Mouse (Mus musculus) splenic B cell, adult 2 months (primary cell): ENCODE data around the gene Por.

Source experiments
- DNase-seq: peaks from one replicate; pipeline ENCODE4 v3.0.0-alpha.2; 2011; ENCODE audit warnings: low read depth, low spot score
- H3K27me3 ChIP-seq: 2 replicates; pipeline ENCODE4 v1.6.1; 2012; ENCODE audit warnings: mild to moderate bottlenecking, low read length, moderate library complexity, mixed read lengths; ENCODE audit not compliant: control insufficient read depth, poor library complexity, insufficient read depth, severe bottlenecking
- H3K36me3 ChIP-seq: 2 replicates; pipeline ENCODE4 v1.6.1; 2012; ENCODE audit warnings: mild to moderate bottlenecking, low read length, moderate library complexity, mixed read lengths; ENCODE audit not compliant: control insufficient read depth, poor library complexity, insufficient read depth, severe bottlenecking

Gene Por

DNA sequence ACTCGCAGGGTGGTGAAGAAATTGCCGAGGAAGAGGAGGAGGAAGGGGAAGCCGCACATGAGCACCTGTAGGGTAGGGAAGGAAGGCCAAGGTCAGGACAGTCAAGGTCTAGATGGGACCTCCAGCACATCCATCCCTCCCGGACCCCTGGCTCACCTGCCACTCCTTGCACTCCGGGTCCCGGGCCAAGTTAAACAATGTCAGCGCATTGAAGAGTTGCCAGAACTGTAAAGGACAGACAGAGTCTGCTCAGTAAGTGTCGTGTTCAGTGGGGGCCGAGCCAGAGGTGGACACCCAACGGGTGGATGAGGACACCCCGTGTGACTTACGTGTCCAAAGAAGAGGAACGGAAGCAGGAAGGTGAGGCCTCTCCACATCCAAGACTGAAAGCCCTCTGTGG is 65.9 kb downstream of the Por start:
- H3K27me3 ChIP-seq, result no peaks in the 10 kb centered on the region
- H3K36me3 ChIP-seq, result peaks cover 3% of the 10 kb centered on the region

DNA sequence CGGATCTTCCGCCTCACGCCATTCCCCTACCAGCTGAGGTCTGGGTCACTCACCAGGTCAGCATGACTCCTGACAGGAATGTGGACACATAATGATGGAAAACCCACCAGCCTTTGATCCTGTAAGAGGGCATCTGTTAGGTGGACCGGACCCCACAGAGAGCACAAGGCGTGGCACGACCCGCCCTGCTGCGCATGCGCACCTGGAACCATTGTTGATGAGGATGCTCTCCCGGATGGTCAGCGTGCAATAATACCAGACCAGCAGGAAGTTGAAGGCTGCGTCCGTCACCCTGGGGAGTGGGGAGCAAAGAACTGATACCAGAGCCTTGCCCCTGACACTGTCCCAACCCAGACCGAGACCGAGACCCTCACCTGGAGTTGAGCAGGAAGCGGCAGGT is 66.7 kb downstream of the Por start:
- no peak for DNase-seq
- no peaks in the 10 kb centered on the region for H3K27me3 ChIP-seq
- H3K36me3 ChIP-seq, result peaks cover 2% of the 10 kb centered on the region

More for the DNA sequence above, 65.9 kb downstream of the Por start:
- no peak for DNase-seq

DNA sequence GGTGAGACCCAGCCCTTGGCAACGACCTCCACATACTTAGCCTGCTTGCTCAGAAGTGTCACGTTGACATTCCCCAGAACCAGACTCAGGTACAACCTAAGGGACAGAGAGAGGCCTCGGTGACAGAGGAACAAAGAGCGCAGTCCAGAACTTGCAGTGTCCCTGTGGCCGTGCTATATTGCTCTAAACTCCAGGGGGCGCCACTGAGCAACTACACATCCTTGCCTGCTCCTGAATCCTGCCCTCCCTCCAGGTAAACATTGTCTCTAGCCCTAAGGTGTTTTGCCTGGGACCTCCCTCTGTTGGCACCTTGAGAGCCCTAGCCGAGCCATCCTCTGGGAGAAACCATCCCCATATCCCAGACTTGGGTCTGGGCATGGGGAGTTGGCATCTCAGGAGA is 67.3 kb downstream of the Por start:
- no peaks in the 10 kb centered on the region for H3K27me3 ChIP-seq
- peak; percentile 50 for DNase-seq
- peaks cover 2% of the 10 kb centered on the region for H3K36me3 ChIP-seq

DNA sequence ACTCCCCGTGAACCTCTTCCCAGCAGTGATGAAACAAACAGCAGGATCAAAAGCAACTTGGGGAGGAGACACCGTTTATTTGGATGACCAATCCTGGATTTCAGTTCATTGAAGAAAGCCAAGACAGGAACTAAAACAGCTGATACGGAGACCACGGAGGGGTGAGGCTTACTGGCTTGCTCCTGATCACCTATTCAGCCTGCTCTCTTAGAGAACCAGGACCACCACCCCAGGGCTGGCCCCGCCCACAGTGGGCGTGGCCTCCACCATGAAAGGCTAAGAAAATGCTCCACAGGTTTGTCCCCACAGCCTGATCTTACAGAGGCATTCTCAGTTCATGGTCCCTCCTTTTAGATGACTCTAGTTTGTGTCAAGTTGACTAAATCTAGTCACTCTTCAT is 68.4 kb downstream of the Por start:
- no peaks in the 10 kb centered on the region for H3K27me3 ChIP-seq
- no peaks in the 10 kb centered on the region; the same call in none of the 2 replicates for H3K36me3 ChIP-seq
- no peak for DNase-seq

DNA sequence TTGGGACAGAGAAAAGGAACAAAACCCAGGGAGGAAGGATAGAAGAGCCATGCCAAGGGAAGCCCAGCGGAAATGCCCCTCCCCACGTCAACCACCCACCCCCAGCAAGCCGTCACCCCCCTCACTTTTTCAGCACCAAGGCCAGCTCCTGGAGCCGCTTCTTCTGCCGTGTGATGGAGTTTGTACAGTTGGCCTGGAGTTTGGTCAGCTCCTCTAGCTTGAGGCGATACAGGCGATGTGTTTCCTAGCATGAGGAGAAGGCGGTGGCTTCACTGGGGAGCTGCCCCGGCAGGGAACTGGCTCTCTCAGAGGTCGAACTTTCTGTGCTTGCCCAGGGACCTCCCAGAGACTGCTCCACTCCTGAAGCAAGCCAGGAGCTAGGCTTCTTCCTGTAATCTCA is 72.3 kb downstream of the Por start:
- no peaks in the 10 kb centered on the region for H3K27me3 ChIP-seq
- DNase-seq, result peak; percentile 8
- no peaks in the 10 kb centered on the region for H3K36me3 ChIP-seq

DNA sequence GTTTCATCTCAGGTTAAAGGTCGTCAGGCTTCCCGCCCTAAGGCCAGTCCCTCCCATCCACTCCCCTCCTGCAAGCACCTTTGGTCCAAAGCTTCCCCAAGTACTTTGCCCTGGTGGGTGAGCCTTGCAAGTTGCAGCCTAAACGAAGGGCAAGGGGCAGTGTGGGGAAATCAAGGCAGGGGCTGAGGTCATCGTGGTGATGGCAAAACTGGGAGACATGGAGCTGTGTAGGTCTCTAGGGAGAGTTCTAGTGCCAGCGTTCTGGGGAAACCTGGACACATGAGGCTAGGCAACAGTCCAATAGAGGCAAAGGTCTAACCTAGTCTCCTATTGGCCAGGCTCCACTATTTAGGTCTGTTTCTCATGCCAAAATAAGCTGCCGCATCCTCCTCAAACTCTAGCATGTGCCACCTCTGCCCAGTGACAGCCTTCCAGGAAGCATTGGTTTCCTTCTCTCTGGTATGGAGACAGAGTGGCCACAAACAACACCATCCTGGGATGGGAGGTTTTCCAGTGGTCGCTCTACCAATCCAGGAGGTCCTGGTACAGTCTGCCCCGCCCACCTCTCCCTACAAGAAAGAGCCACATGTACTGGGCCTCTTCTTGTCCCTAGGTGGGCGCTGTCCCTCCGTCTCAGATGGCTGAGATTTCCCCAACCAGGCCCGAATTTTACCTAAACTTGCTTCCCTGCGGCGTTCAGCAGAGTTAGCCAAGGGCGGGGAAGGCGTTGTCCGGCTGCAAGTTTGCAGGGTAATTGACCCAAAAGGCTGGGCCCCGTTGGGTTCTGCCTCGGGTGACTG is 73.3 kb downstream of the Por start:
- H3K27me3 ChIP-seq, result no peaks in the 10 kb centered on the region
- DNase-seq, result no peak
- H3K36me3 ChIP-seq, result no peaks in the 10 kb centered on the region

DNA sequence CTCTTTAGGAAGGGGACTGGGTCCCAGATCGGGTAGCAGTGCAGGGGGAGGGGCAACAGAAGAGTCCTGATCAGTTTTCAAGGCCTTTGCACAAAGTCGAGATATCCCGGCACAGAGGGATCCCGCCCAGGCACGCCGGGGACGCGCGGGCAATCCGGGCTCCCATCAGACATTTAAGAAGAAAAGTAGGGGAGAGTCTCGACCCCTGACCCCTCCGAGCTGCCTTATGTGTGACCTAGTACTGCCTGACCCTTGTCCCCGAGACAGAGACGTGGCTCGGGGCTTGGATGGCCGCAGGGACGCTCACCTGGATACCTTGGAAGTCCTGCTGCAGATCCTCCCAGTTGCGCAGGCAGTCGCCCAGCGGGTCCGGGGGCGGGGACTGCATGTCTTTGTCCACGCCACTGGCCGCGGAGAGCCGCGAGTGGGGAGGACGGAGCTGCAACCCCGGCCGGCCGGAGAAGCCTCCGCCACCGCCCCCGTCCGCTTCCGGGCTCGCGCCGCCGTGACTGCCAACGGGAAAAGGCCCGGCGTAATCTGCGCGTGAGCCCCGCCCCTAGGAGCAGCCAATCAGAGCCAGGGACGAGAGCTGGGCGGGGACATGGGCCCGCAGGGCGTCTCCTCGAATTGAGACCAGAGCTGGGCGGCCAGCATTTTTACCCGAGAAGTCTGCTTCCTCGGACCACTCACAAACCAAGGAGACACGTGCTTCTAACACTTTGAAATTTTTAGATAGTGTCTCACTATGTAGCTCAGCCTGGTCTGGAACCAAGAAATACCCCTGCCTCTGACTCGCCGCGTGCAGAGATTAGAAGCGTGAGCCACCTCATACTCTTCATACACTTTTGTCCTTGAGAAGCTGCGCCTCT is 74.1 kb downstream of the Por start, which contains the start of gene Tmem120a:
Tmem120a (minus strand) TSS at position 708 of the 869 bp plus-strand sequence.
- peak; percentile 90 for DNase-seq
- H3K36me3 ChIP-seq, result no peaks in the 10 kb centered on the region
- H3K27me3 ChIP-seq, result no peaks in the 10 kb centered on the region

DNA sequence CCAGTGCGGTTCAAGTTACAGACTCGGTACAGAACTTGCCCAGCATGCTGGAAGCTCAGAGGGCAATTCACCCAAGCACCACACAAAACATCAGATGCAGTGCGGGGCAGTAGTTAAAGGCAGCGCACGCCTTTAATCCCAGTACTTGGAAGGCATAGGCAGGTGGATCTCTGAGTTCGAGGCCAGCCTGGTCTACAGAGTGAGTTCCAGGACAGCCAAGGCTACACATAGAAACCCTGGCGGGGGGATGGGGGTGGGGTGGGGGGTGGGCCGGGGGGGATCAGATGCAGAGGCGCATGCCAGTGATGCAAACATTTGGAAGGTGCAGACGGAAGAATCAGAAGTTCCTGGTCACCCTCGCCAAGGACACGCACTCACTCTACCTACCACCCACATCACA is 74.9 kb downstream of the Por start:
- Histone ChIP-seq H3K36me3 (no peaks in the 10 kb centered on the region), H3K27me3 (no peaks in the 10 kb centered on the region)
- no peak for DNase-seq

DNA sequence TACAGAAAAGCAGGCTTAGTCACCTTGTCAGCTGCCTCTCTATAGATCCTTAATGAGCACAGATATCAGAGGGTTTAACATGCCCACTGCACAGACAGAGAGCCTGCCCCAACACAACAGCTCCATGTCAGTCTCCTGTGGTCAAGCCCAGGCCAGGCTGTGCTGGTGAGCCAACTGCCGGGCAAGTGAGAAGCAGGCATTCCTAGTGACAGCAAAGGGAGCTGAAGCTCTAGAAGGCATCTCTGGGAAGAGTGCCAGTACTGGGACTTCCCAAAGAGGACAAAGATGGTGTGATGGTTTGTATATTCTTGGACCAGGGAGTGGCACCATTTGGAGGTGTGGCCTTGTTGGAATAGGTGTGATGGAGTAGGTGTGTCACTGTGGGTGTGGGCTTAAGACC is 81.2 kb downstream of the Por start:
- DNase-seq, result no peak
- Histone ChIP-seq H3K27me3 (no peaks in the 10 kb centered on the region), H3K36me3 (no peaks in the 10 kb centered on the region)

DNA sequence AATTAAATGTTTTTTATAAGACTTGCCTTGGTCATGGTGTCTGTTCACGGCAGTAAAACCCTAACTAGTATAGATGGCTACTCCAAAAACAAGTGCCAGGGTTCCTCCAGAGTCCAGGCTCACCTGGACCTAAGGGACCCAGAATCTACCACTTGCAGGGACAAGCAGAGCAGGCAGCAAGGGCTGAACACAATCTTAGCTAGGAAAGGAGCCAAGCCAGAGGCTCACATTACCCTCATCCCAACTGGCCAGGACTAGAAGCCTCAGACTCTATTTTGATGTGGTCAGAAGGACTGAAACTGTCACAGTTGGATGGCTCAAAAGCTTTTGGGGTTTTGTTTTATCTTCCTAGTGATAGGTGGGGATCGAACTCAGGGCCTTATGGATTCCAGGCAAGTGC is 81.8 kb downstream of the Por start:
- Histone ChIP-seq H3K36me3 (no peaks in the 10 kb centered on the region), H3K27me3 (no peaks in the 10 kb centered on the region)
- no peak for DNase-seq

DNA sequence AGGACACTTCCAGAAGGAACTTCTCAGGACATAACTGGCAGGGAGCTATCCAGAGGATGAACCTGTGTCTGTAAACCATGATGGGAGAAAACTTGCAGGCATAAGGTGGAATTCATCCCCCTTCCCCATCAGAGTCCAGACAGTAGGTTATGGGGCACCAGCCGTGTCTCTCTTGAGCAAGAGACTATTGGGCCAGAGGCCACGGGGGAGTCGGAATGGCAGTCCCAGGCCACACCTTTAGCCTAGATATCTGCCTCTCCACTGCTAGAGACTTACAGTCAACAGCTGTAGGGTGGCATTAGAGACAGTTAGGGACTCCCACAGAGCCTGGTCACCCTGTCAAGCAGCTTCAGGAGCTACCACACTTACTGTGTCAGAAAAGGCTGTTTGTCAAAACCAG is 92.0 kb downstream of the Por start:
- DNase-seq, result no peak
- no peaks in the 10 kb centered on the region for H3K27me3 ChIP-seq
- H3K36me3 ChIP-seq, result no peaks in the 10 kb centered on the region

DNA sequence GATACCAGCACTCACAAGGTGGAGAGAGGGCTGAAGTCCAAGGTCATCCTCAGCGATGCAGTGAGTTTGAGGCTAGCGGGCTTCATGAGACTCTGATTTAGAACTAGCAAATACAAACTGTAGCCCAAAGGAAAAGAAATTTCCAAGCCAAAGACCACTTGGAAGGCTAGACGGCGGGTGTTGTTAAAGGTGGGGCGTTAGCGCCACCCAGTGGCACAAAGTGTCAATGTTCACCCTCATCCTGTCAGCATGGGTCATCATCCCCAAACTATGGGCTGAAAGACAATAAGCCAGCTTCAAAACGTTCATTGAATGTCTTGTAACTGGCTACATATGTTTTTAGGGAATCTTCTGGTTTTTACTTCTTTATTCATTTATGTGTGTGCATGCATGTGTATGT is 93.7 kb downstream of the Por start:
- no peaks in the 10 kb centered on the region for H3K36me3 ChIP-seq
- DNase-seq, result peak; percentile 84

DNA sequence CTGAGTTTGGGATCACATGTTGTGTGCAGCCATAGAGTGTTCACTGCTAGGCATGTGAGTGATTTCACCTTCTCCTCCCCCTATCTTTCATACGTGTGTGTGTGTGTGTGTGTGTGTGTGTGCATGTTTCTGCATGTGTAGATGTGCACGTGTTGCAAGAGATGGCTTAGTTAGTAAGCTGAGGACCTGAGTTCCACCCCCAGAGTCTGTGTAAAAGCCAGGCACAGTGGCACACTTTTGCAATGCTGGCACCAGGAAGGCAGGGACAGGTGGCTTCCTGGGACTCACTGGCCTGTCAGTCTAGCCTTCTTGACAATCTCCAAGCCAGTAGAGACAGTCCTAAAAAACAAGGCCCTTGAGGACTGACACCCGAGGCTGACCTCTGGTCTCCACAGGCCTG is 95.1 kb downstream of the Por start:
- no peaks in the 10 kb centered on the region for H3K27me3 ChIP-seq
- DNase-seq, result no peak
- no peaks in the 10 kb centered on the region for H3K36me3 ChIP-seq

More for the DNA sequence above, 93.7 kb downstream of the Por start:
- H3K27me3 ChIP-seq, result no peaks in the 10 kb centered on the region

DNA sequence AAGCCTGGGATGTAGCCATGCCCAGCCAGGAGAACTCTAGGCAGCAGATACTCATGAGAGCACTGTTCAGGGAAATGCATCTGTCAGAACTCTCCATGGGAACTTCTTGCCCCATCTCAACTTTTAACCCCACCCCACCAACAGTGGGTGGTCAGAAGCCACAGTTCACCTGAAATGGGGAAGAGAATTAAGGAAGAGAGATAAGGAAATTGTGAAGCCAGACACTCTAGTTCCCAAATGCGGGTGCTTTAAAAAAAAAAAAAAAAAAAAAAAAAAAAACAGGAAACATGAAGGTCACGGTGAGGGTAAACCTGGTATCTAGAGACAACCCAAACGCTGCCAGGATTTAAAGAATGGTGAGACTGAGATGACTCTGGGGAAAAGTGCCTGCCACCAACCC is 102.7 kb downstream of the Por start:
- no peak for DNase-seq
- Histone ChIP-seq H3K36me3 (no peaks in the 10 kb centered on the region), H3K27me3 (no peaks in the 10 kb centered on the region)

DNA sequence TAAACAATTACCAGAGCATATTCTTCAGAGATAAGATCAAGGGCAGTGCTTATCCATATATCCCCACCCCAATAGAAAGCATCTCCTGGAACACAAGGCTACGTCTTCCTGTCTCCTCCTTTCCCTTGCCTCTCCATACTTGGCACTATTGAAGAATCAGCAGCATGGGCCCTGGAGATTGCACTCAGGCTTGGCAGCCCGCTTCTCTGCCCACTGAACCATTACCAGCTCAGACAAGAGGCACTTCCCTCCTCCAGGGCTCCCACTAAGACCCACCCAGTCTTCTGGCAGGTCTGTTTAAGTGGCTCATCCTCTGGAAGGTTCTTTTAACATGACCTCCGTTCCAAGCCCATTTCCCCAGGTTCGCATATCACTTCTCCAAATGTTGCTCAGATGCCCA is 106.7 kb downstream of the Por start:
- Histone ChIP-seq H3K27me3 (no peaks in the 10 kb centered on the region), H3K36me3 (no peaks in the 10 kb centered on the region)
- DNase-seq, result no peak
